Mouse (Mus musculus): ENCODE measurements around the gene Uqcc1. TPM values are rescaled to one million over a fixed set of nuclear protein-coding genes. Genes with fewer than 3 reads are reported as not detected.

Uqcc1 gene
- total RNA-seq, 2 experiments from 2014 or later = 186 to 221 TPM

GRCm38 (mm10) chr2:155819449-155820251 lies 110.5 kb downstream of the Uqcc1 start:
- no peak for DNase-seq
- intact Hi-C loops (cut with DNase I) = no loop called here

DNA sequence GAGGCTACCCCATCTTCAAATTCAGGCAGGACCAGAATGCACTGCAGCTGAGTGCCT lies 110.9 kb downstream of the Uqcc1 start, which contains the start of gene BC029722:
Gene BC029722 (minus strand): TSS at position 35 of the 57 bp plus-strand sequence.
- no peak for DNase-seq
- intact Hi-C loops (cut with DNase I) = no loop called here

GRCm38 (mm10) chr2:155818596-155819391 lies 111.3 kb downstream of the Uqcc1 start:
- DNase-seq = peak; percentile 94 to 97
- intact Hi-C loops (cut with DNase I) = no loop called here

- DNase-seq = peak; percentile 29 to 40
Measured at GRCm38 (mm10) chr2:155817301-155818245, 112.5 kb downstream of the Uqcc1 start.

GRCm38 (mm10) chr2:155816179-155816578 lies 113.9 kb downstream of the Uqcc1 start:
- intact Hi-C loops (cut with DNase I) = no loop called here
- DNase-seq = no peak

More at GRCm38 (mm10) chr2:155817301-155818245, 112.5 kb downstream of the Uqcc1 start:
- intact Hi-C loops (cut with DNase I) = no loop called here

GRCm38 (mm10) chr2:155814829-155815228 lies 115.3 kb downstream of the Uqcc1 start:
- intact Hi-C loops (cut with DNase I) = loop anchor here (5.0 kb wide), 1 partner anchor 118 kb away; no protein-coding TSS in a partner anchor
- no peak for DNase-seq

DNA sequence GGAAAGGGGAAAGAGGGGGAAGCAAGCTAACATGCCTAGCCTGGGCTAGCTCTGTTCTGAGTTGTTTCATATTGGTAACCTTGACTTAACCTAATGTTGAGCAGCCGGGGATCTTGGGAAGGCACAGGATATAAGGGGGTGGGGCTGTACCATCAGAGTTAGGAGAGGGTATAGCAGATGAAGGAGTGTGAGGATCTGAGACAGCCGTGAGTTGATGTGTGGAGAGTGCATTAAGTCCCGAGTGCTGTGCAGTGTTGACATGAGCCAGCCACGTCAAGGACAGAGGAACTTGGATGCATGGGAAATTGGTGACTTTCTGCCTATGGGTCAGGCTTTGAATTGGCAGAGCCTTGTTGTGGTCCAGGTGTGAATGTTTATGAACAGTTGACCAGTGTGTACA lies 117.5 kb downstream of the Uqcc1 start:
- intact Hi-C loops (cut with DNase I) = loop anchor here (5.0 kb wide), 1 partner anchor 115 kb away; no protein-coding TSS in a partner anchor
- DNase-seq = no peak

DNA sequence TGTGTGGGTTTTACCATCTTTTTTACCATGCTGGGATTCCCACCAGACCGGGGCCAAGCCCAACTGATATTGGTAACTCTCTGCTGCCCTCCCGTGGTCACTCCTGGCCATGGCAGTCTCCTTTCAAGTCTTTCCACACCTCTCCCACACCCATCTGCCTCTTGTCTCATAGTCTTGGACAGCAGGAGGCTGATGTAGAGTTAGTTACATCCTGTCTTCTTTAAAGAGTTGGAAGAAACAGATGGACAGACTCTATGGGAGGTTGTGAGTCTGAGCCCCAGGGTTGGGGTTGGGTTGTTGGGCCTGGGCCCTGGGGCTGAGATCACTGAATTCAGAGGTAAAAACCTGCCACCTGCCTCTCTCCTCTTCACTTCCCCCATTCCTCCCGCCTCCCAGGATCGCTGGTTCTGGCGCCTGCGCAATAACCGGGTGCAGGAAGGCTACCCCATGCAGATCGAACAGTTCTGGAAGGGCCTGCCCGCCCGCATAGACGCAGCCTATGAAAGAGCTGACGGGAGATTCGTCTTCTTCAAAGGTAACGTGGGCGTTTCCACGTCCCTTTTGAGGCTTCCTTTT lies 118.2 kb downstream of the Uqcc1 start:
- intact Hi-C loops (cut with DNase I) = loop anchor here (5.0 kb wide), 1 partner anchor 115 kb away; no protein-coding TSS in a partner anchor
- peak; percentile 77 to 80 for DNase-seq

DNA sequence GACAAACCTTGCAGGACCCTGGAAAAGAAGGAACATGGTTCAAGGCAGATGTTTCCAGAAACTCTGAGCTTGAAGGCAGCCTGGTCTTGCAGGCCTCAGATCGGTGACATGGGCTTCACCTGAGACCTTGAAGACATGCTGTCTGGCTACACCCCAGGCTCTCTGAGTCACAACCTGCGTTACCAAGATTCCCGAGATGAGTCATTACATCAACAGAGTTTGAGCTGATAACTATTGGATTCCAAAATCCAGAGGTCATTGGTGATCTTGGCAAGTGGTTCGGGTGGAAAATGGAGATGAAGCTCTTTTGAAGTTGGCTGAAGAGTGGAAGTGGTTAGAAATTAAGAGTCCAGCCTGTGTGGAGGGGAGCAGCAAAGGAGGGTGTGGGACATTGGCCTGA lies 120.5 kb downstream of the Uqcc1 start:
- intact Hi-C loops (cut with DNase I) = loop anchor here (5.0 kb wide), 1 partner anchor 112 kb away; no protein-coding TSS in a partner anchor
- DNase-seq = no peak

- intact Hi-C loops (cut with DNase I) = no loop called here
Measured at GRCm38 (mm10) chr2:155807408-155807807, 122.7 kb downstream of the Uqcc1 start.

DNA sequence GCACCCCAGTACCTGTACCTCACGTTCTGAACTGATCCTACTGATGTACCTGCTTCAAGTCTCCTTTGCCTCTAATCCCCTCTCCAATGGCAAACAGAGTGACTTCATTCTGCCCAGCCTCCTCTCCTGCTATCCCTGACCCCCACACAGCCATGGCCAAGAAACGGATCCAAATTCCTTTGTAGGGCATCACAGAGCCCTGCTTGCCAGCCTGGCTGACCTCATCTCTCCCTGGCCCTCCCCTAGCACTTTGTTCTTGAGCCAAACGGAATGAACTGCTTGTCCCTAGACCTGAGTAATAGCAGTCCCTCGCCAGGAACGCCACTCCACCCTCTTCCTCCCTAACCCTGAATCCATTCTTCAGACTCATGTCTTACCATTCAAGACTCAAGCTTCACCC lies 123.6 kb downstream of the Uqcc1 start:
- DNase-seq = peak; percentile 28 to 51

More at GRCm38 (mm10) chr2:155807408-155807807, 122.7 kb downstream of the Uqcc1 start:
- no peak for DNase-seq

DNA sequence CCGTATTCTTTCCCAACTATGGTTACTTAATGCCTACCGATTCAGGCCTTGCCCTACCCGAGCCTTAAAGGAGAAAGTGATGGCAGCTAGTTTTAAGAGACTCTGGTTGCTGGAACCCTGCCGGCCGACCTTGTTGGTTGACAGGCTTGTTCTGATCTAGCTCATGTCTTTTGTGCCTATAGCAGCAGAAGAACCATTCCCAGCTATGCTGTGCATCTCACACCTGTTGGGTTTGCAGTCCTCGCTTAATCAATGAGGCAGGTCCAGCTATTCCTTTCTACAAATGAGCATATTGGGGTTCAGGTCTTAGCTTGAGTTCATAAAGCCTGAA lies 124.2 kb downstream of the Uqcc1 start:
- no peak for DNase-seq
- intact Hi-C loops (cut with DNase I) = no loop called here

More for the DNA sequence above, 123.6 kb downstream of the Uqcc1 start:
- intact Hi-C loops (cut with DNase I) = no loop called here

DNA sequence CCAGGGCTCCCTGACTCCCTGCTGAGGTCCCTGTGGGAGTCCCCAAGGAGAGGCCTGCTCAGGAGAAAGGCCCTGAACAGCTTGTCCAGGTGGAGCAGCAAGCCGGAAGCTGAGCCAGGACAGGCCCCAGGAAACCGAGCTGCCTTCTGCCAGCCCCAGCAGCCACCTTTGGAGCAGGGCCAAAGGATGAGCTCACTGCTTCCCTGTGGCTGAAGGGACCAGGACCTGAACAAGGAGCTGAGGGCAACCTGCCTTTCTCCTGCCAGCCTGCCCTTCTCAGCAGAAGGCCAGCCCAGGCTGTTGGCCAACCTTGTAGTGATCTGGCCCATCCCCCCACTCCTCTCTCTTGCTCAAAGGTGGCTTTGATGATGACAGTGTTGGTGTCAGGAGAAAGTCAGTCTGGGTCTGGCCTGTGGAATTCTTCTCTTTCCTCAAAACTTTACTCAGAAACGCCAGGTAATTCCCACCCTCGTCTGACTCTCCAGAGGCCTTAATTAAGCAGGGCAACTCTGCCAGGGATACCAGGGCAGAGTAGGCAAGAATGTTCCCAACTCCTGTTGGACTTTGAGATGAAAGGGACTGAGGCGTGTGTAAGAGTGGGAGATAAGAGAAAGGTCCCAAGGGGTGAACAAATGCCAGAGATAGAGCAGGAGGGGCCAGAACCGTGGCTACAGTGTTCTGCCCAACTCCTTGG lies 124.7 kb downstream of the Uqcc1 start:
- intact Hi-C loops (cut with DNase I) = no loop called here
- peak; percentile 34 to 56 for DNase-seq

DNA sequence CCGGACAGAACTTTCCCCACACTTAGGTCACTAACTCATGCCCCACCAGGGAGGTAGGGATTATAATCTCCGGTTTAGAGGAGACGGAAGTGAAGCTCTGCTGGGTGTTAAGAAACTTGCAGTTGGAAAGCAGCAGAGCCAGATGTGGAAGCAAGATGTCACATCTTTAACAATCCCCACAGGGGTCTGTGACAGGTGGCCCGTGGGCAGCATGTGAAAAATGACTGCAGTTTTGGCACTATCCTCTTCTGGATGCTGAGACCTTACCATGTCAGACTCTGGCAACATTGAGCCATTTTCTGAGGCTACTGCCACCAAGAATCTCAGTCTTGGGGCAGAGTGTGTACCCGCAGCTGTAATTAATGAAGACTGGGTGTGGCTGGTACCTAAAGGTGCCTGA lies 126.1 kb downstream of the Uqcc1 start:
- intact Hi-C loops (cut with DNase I) = no loop called here
- DNase-seq = no peak

GRCm38 (mm10) chr2:155802761-155803160 lies 127.3 kb downstream of the Uqcc1 start:
- no peak for DNase-seq
- intact Hi-C loops (cut with DNase I) = no loop called here

GRCm38 (mm10) chr2:155798613-155799012 lies 131.5 kb downstream of the Uqcc1 start:
- DNase-seq = no peak
- intact Hi-C loops (cut with DNase I) = no loop called here

All from heart, postnatal 14 days (tissue).